Mouse (Mus musculus): ENCODE data around the gene Cidec. TPM values are rescaled to one million over a fixed set of nuclear protein-coding genes. Genes with fewer than 3 reads are reported as not detected.

Cidec gene
- polyA plus RNA-seq, 1 experiment from 2014 or later = 0.19 TPM

GRCm38 (mm10) chr6:113377496-113378385 is 57.8 kb downstream of the Cidec start, which contains the start of the genes Tada3 and Arpc4:
TSS of gene Tada3 (minus strand) at chr6:113377883.
TSS of gene Arpc4 (plus strand) at chr6:113378115.
- ATAC-seq (ENCODE audit: insufficient read depth, low FRiP score, low TSS enrichment) = peak; percentile 92

DNA sequence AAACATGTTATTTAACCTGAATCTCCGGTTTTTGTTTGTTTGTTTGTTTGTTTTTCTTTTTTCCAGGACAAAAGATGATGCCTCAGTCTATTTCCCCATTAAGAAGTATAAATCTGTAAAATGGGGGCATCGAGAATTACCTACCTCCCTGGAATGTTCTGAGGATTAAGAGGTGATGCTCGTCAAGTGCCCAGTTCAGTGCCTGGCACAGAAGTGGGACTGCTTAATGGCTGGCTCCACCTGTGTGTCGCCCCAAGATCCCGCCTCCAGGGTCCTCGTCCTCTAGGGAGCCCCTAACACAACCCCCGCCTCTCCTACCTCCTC is 58.4 kb downstream of the Cidec start:
- Histone ChIP-seq H3K27ac (ENCODE audit: low read depth, low read length) (peak overlapping the region; percentile 55), H3K36me3 (ENCODE audit: control insufficient read depth, insufficient read depth, low read length) (peaks cover 13% of the 10 kb centered on the region), H3K4me1 (ENCODE audit: control insufficient read depth, insufficient read depth, low read length) (peaks cover 10% of the 10 kb centered on the region), H3K4me2 (ENCODE audit: low read depth) (peak overlapping the region; percentile 94), H3K4me3 (ENCODE audit: low read depth, low read length) (peak overlapping the region; percentile 100), H3K27me3 (ENCODE audit: control insufficient read depth, insufficient read depth, low read length) (no peaks in the 10 kb centered on the region), H3K9me3 (ENCODE audit: control insufficient read depth, low read length) (no peaks in the 10 kb centered on the region), H3K9ac (ENCODE audit: low read length) (peak overlapping the region; percentile 92)
- DNase-seq (ENCODE audit: low spot score) = no peak
- WGBS = 7% methylated on average over 7 of the region's 7 CpGs
- no peak for ATAC-seq (ENCODE audit: insufficient read depth, low FRiP score, low TSS enrichment)

More at GRCm38 (mm10) chr6:113377496-113378385, 57.8 kb downstream of the Cidec start, which contains the start of the genes Tada3 and Arpc4:
- DNase-seq (ENCODE audit: low spot score) = peak; percentile 94
- H3K36me3 ChIP-seq (ENCODE audit: control insufficient read depth, insufficient read depth, low read length) = peaks cover 13% of the 10 kb centered on the region
- H3K4me1 ChIP-seq (ENCODE audit: control insufficient read depth, insufficient read depth, low read length) = peaks cover 10% of the 10 kb centered on the region
- H3K27me3 ChIP-seq (ENCODE audit: control insufficient read depth, insufficient read depth, low read length) = no peaks in the 10 kb centered on the region
- peak within 1 kb of the TSS; percentile 100 for H3K4me3 ChIP-seq (ENCODE audit: low read depth, low read length)
- peak within 1 kb of the TSS; percentile 94 for H3K4me2 ChIP-seq (ENCODE audit: low read depth)
- peak within 1 kb of the TSS; percentile 92 for H3K9ac ChIP-seq (ENCODE audit: low read length)
- peak within 1 kb of the TSS; percentile 55 for H3K27ac ChIP-seq (ENCODE audit: low read depth, low read length)
- H3K9me3 ChIP-seq (ENCODE audit: control insufficient read depth, low read length) = no peaks in the 10 kb centered on the region
- WGBS = under 1% methylated on average over 58 of the region's 61 CpGs

Small RNAs within 50 kb of the gene (microRNA-seq; reads per million reads assigned to microRNA genes)
- not detected for gene Gm24387

Other genes with a start within 250 kb of the Cidec start
- 6.7 and 6.9 TPM in 2 replicates for gene Lhfpl4, start 240.4 kb downstream of the Cidec start, polyA plus RNA-seq (2014; fragmentation: Nextera tagmentation; extraction: Ambion mirVana)
- gene Mtmr14, start 197.9 kb downstream of the Cidec start, polyA plus RNA-seq (2014; fragmentation: Nextera tagmentation; extraction: Ambion mirVana) = 47.4 and 53.5 TPM in 2 replicates
- 0.08 and 0.18 TPM in 2 replicates for gene Cpne9, start 153.5 kb downstream of the Cidec start, polyA plus RNA-seq (2014; fragmentation: Nextera tagmentation; extraction: Ambion mirVana)
- gene Brpf1, start 128.6 kb downstream of the Cidec start, polyA plus RNA-seq (2014; fragmentation: Nextera tagmentation; extraction: Ambion mirVana) = 27.1 and 28.4 TPM in 2 replicates
- gene Ogg1, start 108.8 kb downstream of the Cidec start, polyA plus RNA-seq (2014; fragmentation: Nextera tagmentation; extraction: Ambion mirVana) = 13.1 and 14.0 TPM in 2 replicates
- 50.8 and 56.0 TPM in 2 replicates for gene Camk1, start 91.8 kb downstream of the Cidec start, polyA plus RNA-seq (2014; fragmentation: Nextera tagmentation; extraction: Ambion mirVana)
- 56.3 and 60.7 TPM in 2 replicates for gene Tada3, start 57.9 kb downstream of the Cidec start, polyA plus RNA-seq (2014; fragmentation: Nextera tagmentation; extraction: Ambion mirVana)
- 202 and 215 TPM in 2 replicates for gene Arpc4, start 57.6 kb downstream of the Cidec start, polyA plus RNA-seq (2014; fragmentation: Nextera tagmentation; extraction: Ambion mirVana)
- 3.4 and 4.3 TPM in 2 replicates for gene Ttll3, start 46.5 kb downstream of the Cidec start, polyA plus RNA-seq (2014; fragmentation: Nextera tagmentation; extraction: Ambion mirVana)
- 27.7 and 27.9 TPM in 2 replicates for gene Rpusd3, start 16.4 kb downstream of the Cidec start, polyA plus RNA-seq (2014; fragmentation: Nextera tagmentation; extraction: Ambion mirVana)
- 74.7 and 75.9 TPM in 2 replicates for gene Jagn1, start 6.8 kb upstream of the Cidec start, polyA plus RNA-seq (2014; fragmentation: Nextera tagmentation; extraction: Ambion mirVana)
- 0.77 and 0.78 TPM in 2 replicates for gene Il17re, start 22.7 kb upstream of the Cidec start, polyA plus RNA-seq (2014; fragmentation: Nextera tagmentation; extraction: Ambion mirVana)
- gene Il17rc, start 35.7 kb upstream of the Cidec start, polyA plus RNA-seq (2014; fragmentation: Nextera tagmentation; extraction: Ambion mirVana) = 3.2 and 3.4 TPM in 2 replicates
- 33.6 and 41.1 TPM in 2 replicates for gene Creld1, start 47.5 kb upstream of the Cidec start, polyA plus RNA-seq (2014; fragmentation: Nextera tagmentation; extraction: Ambion mirVana)
- 0.91 and 0.94 TPM in 2 replicates for gene Prrt3, start 66.2 kb upstream of the Cidec start, polyA plus RNA-seq (2014; fragmentation: Nextera tagmentation; extraction: Ambion mirVana)
- 82.4 and 89.4 TPM in 2 replicates for gene Emc3, start 95.9 kb upstream of the Cidec start, polyA plus RNA-seq (2014; fragmentation: Nextera tagmentation; extraction: Ambion mirVana)
- 13.6 and 15.7 TPM in 2 replicates for gene Fancd2, start 95.9 kb upstream of the Cidec start, polyA plus RNA-seq (2014; fragmentation: Nextera tagmentation; extraction: Ambion mirVana)
- gene Fancd2os, start 165.0 kb upstream of the Cidec start, polyA plus RNA-seq (2014; fragmentation: Nextera tagmentation; extraction: Ambion mirVana) = not detected in 2 replicates
- gene Brk1, start 169.0 kb upstream of the Cidec start, polyA plus RNA-seq (2014; fragmentation: Nextera tagmentation; extraction: Ambion mirVana) = 220 and 232 TPM in 2 replicates
- 64.9 and 68.2 TPM in 2 replicates for gene Vhl, start 188.2 kb upstream of the Cidec start, polyA plus RNA-seq (2014; fragmentation: Nextera tagmentation; extraction: Ambion mirVana)
- 2.4 and 2.6 TPM in 2 replicates for gene Irak2, start 202.7 kb upstream of the Cidec start, polyA plus RNA-seq (2014; fragmentation: Nextera tagmentation; extraction: Ambion mirVana)

Data from neural tube, embryonic 11.5 days (tissue).